Mouse (Mus musculus) small intestine, adult 2 months (tissue): ENCODE results near the gene Tspan14.

Source experiments
- CTCF ChIP-seq: fragments of 200-500 bp; IDR thresholded peaks from 2 replicates; pipeline ENCODE4 v1.5.1; 2012; ENCODE audit warnings: low read depth, mild to moderate bottlenecking, control low read depth, inconsistent platforms, low read length, moderate library complexity, mixed read lengths; ENCODE audit not compliant: insufficient replicate concordance, insufficient read length; ENCODE audit errors: extremely low read depth
- POLR2A ChIP-seq: fragments of 200-500 bp; IDR thresholded peaks from 2 replicates; pipeline ENCODE4 v1.6.1; 2012; ENCODE audit warnings: low read depth, mild to moderate bottlenecking, control low read depth, inconsistent platforms, low read length, moderate library complexity

DNA sequence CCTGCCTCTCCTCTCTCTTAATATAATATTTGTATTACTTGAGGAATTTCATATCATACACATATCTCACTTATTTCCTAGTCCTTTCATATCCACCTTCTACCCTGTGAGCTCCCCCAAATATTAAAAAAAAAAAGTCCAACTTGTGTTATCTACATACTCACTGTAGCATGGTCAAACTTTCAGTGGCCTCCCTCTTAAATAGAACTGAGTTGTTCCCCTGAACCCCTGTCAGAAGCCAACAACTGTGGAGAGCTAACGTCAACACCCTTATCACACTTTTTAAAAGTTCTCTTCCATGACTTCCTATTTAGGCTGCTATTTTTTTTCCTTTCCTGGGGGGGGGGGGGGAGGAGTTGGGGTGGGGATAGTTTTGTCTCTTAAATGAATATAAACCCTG lies 80.9 kb downstream of the Tspan14 start:
- no peak for TF ChIP-seq POLR2A
- no peak for TF ChIP-seq CTCF
